Mouse (Mus musculus): ENCODE measurements around the gene Olfm4. TPM values are rescaled to one million over a fixed set of nuclear protein-coding genes. Genes with fewer than 3 reads are reported as not detected.
A peak's percentile ranks its signal among the peaks of the same experiment; 100 is the strongest.

Olfm4 gene
- polyA plus RNA-seq, 1 experiment from 2014 or later, result 2.4 TPM

DNA sequence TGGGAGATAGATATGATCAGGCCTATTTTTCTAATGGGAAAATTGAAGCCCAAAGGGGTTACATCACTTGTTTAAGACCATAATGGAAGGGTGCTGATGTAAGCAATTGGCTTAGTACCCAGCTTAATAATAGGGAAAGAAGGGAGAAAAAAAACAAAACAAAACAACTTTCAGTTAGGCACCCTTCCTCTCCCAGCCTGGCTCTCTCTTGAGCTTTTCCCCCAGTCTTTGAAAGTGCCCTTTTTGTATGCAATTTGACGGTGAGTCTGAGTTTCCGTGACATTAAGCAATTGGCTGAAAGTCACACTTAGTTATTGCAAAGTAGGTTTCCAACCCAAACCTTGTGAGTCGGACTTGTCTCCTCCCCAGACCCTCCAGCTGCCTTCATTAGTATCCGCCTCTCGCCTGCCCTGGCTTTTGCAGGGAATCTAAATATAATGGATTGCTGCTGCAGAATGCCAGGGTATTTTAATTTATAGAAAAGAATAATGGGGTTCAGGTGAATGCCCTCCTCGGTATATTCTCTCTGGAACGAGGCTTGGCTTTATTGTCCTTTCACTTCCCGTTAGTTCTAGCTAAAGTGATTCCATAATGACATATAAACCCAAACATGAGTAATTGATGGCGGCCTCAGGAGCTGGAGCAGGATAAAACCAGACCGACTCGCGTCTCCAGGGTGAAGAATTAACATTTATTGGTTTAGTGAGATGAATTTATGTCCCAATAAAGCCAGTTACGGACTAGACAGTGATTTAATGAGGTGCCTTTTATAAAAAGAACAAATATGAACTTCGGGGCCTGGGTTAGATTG lies 12.7 kb upstream of the Olfm4 start:
- Histone ChIP-seq H3K9me3 (ENCODE audit: control insufficient read depth, low read length) (no peaks in the 10 kb centered on the region), H3K4me2 (replicated peaks; ENCODE audit: low read depth, low read length) (no peak overlapping the region), H3K27ac (ENCODE audit: low read depth, low read length) (no peak overlapping the region), H3K9ac (ENCODE audit: low read depth, low read length) (no peak overlapping the region), H3K36me3 (ENCODE audit: control insufficient read depth, insufficient read depth, low read length) (no peaks in the 10 kb centered on the region), H3K27me3 (ENCODE audit: control insufficient read depth, insufficient read depth, low read length) (no peaks in the 10 kb centered on the region), H3K4me1 (ENCODE audit: control insufficient read depth, insufficient read depth, low read length) (no peaks in the 10 kb centered on the region), H3K4me3 (ENCODE audit: low read length) (no peak overlapping the region)
- ATAC-seq (ENCODE audit: low FRiP score, low TSS enrichment), result 0 out of 2 replicates have a peak, but pooled peaks have one; percentile 9
- WGBS, result 47% methylated on average over 14 of the region's 14 CpGs

DNA sequence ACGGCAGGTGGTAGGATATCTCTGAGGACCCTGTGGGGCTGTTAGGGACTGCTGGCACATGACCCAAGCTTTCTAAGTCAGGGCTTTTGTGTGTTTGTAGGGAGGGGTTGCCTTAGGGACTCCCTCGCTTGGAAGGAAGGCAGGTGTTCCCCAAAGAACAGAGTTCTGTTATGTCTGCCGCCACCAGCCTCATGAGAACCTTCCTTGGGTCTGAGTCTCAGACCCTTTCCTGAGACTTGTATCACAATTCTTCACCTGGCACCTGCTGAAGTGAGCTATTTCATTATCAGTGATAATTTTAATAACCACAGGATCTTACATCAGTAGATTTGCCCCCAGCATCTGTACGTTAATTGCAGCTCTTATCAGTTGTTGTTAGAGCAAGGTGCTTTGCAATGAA lies 2.4 kb upstream of the Olfm4 start:
- ATAC-seq (ENCODE audit: low FRiP score, low TSS enrichment), result no peak
- WGBS, result 88% methylated on average over 4 of the region's 4 CpGs
- H3K36me3 ChIP-seq (ENCODE audit: control insufficient read depth, insufficient read depth, low read length), result no peaks in the 10 kb centered on the region

GRCm38 (mm10) chr14:79985137-79985670 lies 1.3 kb downstream of the Olfm4 start:
- Histone ChIP-seq H3K27ac (ENCODE audit: low read depth, low read length) (no peak overlapping the region), H3K9ac (ENCODE audit: low read depth, low read length) (no peak overlapping the region), H3K27me3 (ENCODE audit: control insufficient read depth, insufficient read depth, low read length) (no peaks in the 10 kb centered on the region), H3K36me3 (ENCODE audit: control insufficient read depth, insufficient read depth, low read length) (no peaks in the 10 kb centered on the region), H3K4me2 (replicated peaks; ENCODE audit: low read depth, low read length) (no peak overlapping the region), H3K4me1 (ENCODE audit: control insufficient read depth, insufficient read depth, low read length) (peaks cover 8% of the 10 kb centered on the region; the same call in 1 of the 2 replicates), H3K4me3 (ENCODE audit: low read length) (no peak overlapping the region), H3K9me3 (ENCODE audit: control insufficient read depth, low read length) (no peaks in the 10 kb centered on the region)
- WGBS, result 86% methylated on average over 7 of the region's 7 CpGs
- ATAC-seq (ENCODE audit: low FRiP score, low TSS enrichment), result no peak

More for the DNA sequence above, 2.4 kb upstream of the Olfm4 start:
- Histone ChIP-seq H3K4me2 (replicated peaks; ENCODE audit: low read depth, low read length) (no peak overlapping the region), H3K27ac (ENCODE audit: low read depth, low read length) (no peak overlapping the region), H3K4me1 (ENCODE audit: control insufficient read depth, insufficient read depth, low read length) (no peaks in the 10 kb centered on the region), H3K9ac (ENCODE audit: low read depth, low read length) (no peak overlapping the region), H3K9me3 (ENCODE audit: control insufficient read depth, low read length) (no peaks in the 10 kb centered on the region), H3K27me3 (ENCODE audit: control insufficient read depth, insufficient read depth, low read length) (no peaks in the 10 kb centered on the region), H3K4me3 (ENCODE audit: low read length) (no peak overlapping the region)

DNA sequence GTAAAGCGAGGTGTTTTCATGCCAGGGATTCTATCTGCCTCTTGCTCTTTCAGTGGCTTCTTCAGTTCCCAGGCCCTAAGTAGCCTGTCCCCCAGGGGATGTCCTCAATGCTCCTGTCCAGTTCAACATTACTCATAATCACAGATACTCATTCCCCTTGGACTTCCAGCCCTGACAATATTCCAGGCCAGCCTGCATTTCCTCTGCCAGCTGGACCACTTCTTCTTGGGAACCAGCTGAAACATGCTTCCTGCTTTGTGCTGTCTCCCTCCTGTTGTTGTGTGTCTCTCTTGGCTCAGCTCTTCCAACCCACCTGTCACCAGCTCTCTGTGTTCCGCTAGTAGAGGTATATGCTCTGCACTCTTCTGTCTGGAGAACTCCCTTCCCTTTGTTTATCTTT lies 1.8 kb downstream of the Olfm4 start:
- no peak overlapping the region for H3K4me3 ChIP-seq (ENCODE audit: low read length)
- H3K9me3 ChIP-seq (ENCODE audit: control insufficient read depth, low read length), result no peaks in the 10 kb centered on the region
- no peak overlapping the region for H3K27ac ChIP-seq (ENCODE audit: low read depth, low read length)
- 89% methylated on average over 2 of the region's 2 CpGs for WGBS
- H3K4me1 ChIP-seq (ENCODE audit: control insufficient read depth, insufficient read depth, low read length), result peaks cover 8% of the 10 kb centered on the region; the same call in 1 of the 2 replicates
- no peak overlapping the region for H3K4me2 ChIP-seq (replicated peaks; ENCODE audit: low read depth, low read length)
- no peak for ATAC-seq (ENCODE audit: low FRiP score, low TSS enrichment)
- H3K9ac ChIP-seq (ENCODE audit: low read depth, low read length), result no peak overlapping the region
- H3K36me3 ChIP-seq (ENCODE audit: control insufficient read depth, insufficient read depth, low read length), result no peaks in the 10 kb centered on the region
- H3K27me3 ChIP-seq (ENCODE audit: control insufficient read depth, insufficient read depth, low read length), result no peaks in the 10 kb centered on the region

- no peaks in the 10 kb centered on the region for H3K27me3 ChIP-seq (ENCODE audit: control insufficient read depth, insufficient read depth, low read length)
- no peak overlapping the region for H3K27ac ChIP-seq (ENCODE audit: low read depth, low read length)
These were observed 3.0 kb downstream of the Olfm4 start for GRCm38 (mm10) chr14:79986831-79987230.

DNA sequence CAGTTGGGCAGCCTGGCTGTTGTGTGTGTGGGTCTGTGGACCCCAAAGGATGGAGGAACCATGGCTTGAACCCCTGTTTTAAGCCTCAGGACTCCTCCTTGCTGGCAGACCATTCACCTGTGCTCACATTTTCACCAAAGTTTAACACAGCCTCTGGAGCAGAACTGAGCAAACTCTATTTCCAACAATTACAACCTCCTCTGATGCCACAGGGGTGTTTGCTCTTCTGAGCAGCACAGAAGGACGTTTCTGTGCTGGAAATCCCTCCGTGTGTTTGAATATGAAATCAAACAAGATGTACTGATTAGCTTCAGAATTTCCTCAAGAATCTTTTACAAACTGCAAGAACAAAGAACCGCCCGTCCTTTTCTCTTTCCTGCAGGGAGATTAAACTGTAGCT lies 5.9 kb downstream of the Olfm4 start:
- Histone ChIP-seq H3K36me3 (ENCODE audit: control insufficient read depth, insufficient read depth, low read length) (no peaks in the 10 kb centered on the region), H3K4me3 (ENCODE audit: low read length) (no peak overlapping the region), H3K27me3 (ENCODE audit: control insufficient read depth, insufficient read depth, low read length) (no peaks in the 10 kb centered on the region), H3K9me3 (ENCODE audit: control insufficient read depth, low read length) (no peaks in the 10 kb centered on the region), H3K27ac (ENCODE audit: low read depth, low read length) (no peak overlapping the region), H3K4me1 (ENCODE audit: control insufficient read depth, insufficient read depth, low read length) (peaks cover 8% of the 10 kb centered on the region; the same call in 1 of the 2 replicates), H3K9ac (ENCODE audit: low read depth, low read length) (no peak overlapping the region), H3K4me2 (replicated peaks; ENCODE audit: low read depth, low read length) (no peak overlapping the region)
- WGBS, result 50% methylated on average over 4 of the region's 4 CpGs
- no peak for ATAC-seq (ENCODE audit: low FRiP score, low TSS enrichment)

More at GRCm38 (mm10) chr14:79986831-79987230, 3.0 kb downstream of the Olfm4 start:
- H3K9ac ChIP-seq (ENCODE audit: low read depth, low read length), result no peak overlapping the region
- H3K4me1 ChIP-seq (ENCODE audit: control insufficient read depth, insufficient read depth, low read length), result peaks cover 8% of the 10 kb centered on the region; the same call in 1 of the 2 replicates
- no peaks in the 10 kb centered on the region for H3K9me3 ChIP-seq (ENCODE audit: control insufficient read depth, low read length)
- no peaks in the 10 kb centered on the region for H3K36me3 ChIP-seq (ENCODE audit: control insufficient read depth, insufficient read depth, low read length)
- no peak overlapping the region for H3K4me2 ChIP-seq (replicated peaks; ENCODE audit: low read depth, low read length)
- ATAC-seq (ENCODE audit: low FRiP score, low TSS enrichment), result peak; percentile 78; the same call in 1 of the 2 replicates
- 37% methylated on average over 8 of the region's 8 CpGs for WGBS
- no peak overlapping the region for H3K4me3 ChIP-seq (ENCODE audit: low read length)

DNA sequence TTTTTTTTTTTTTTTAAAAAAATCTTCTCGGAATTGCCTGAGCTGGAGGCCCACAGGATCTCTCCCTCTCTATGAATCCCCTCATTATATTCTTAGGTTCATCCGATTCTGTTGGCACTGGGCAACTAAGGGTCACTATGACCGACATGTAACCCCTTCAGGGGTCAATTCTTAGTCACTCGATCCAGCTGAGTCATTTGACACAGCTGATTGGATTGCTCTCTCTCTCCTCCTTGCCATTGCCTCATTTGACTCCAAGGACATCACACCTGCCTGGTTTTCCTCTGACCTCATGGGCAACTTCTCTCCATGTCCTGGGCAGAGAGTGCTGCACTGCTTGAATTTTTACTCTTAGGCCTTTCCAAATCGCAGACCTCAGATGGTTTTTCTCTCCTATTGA lies 6.7 kb downstream of the Olfm4 start:
- no peaks in the 10 kb centered on the region for H3K36me3 ChIP-seq (ENCODE audit: control insufficient read depth, insufficient read depth, low read length)
- H3K9ac ChIP-seq (ENCODE audit: low read depth, low read length), result no peak overlapping the region
- peak; percentile 53; the same call in 1 of the 2 replicates for ATAC-seq (ENCODE audit: low FRiP score, low TSS enrichment)
- H3K4me3 ChIP-seq (ENCODE audit: low read length), result no peak overlapping the region
- no peaks in the 10 kb centered on the region for H3K27me3 ChIP-seq (ENCODE audit: control insufficient read depth, insufficient read depth, low read length)
- H3K4me1 ChIP-seq (ENCODE audit: control insufficient read depth, insufficient read depth, low read length), result peaks cover 8% of the 10 kb centered on the region; the same call in 1 of the 2 replicates
- H3K4me2 ChIP-seq (replicated peaks; ENCODE audit: low read depth, low read length), result no peak overlapping the region
- no peaks in the 10 kb centered on the region for H3K9me3 ChIP-seq (ENCODE audit: control insufficient read depth, low read length)
- WGBS, result 38% methylated on average over 5 of the region's 5 CpGs
- no peak overlapping the region for H3K27ac ChIP-seq (ENCODE audit: low read depth, low read length)

DNA sequence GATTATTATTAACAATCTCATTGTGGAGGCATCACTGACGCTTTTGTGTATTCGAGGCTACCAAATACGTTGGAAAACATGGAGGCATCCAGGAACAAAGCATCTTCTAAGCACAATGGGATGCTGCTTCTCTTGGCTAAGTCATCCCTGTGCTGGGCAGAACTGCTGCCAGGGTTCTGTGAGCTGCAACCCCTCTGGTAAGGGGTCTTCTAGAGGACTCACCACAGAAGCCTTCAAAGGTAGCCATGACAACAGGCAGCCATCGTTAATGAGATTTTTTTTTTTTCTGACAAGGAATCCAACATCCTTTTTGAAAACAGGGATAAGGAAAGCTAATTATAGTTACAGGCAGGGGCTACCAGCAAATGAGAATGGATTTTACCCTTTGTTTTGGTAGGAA lies 13.7 kb downstream of the Olfm4 start:
- 86% methylated on average over 4 of the region's 4 CpGs for WGBS
- Histone ChIP-seq H3K27ac (ENCODE audit: low read depth, low read length) (no peak overlapping the region), H3K36me3 (ENCODE audit: control insufficient read depth, insufficient read depth, low read length) (no peaks in the 10 kb centered on the region), H3K4me1 (ENCODE audit: control insufficient read depth, insufficient read depth, low read length) (peaks cover 11% of the 10 kb centered on the region), H3K4me3 (ENCODE audit: low read length) (no peak overlapping the region), H3K27me3 (ENCODE audit: control insufficient read depth, insufficient read depth, low read length) (no peaks in the 10 kb centered on the region), H3K9ac (ENCODE audit: low read depth, low read length) (no peak overlapping the region), H3K4me2 (replicated peaks; ENCODE audit: low read depth, low read length) (no peak overlapping the region), H3K9me3 (ENCODE audit: control insufficient read depth, low read length) (no peaks in the 10 kb centered on the region)
- ATAC-seq (ENCODE audit: low FRiP score, low TSS enrichment), result no peak

GRCm38 (mm10) chr14:80000110-80000531 lies 16.2 kb downstream of the Olfm4 start:
- H3K36me3 ChIP-seq (ENCODE audit: control insufficient read depth, insufficient read depth, low read length), result no peaks in the 10 kb centered on the region
- WGBS, result 7% methylated on average over 8 of the region's 8 CpGs
- no peak overlapping the region for H3K4me3 ChIP-seq (ENCODE audit: low read length)
- ATAC-seq (ENCODE audit: low FRiP score, low TSS enrichment), result peak; percentile 82
- H3K27me3 ChIP-seq (ENCODE audit: control insufficient read depth, insufficient read depth, low read length), result no peaks in the 10 kb centered on the region
- 0 out of 2 replicates have a peak overlapping the region, but pooled peaks have one; percentile 12 for H3K4me2 ChIP-seq (replicated peaks; ENCODE audit: low read depth, low read length)
- peak overlapping the region; percentile 77 for H3K27ac ChIP-seq (ENCODE audit: low read depth, low read length)
- peaks cover 11% of the 10 kb centered on the region for H3K4me1 ChIP-seq (ENCODE audit: control insufficient read depth, insufficient read depth, low read length)
- no peaks in the 10 kb centered on the region for H3K9me3 ChIP-seq (ENCODE audit: control insufficient read depth, low read length)
- no peak overlapping the region for H3K9ac ChIP-seq (ENCODE audit: low read depth, low read length)
